Mouse (Mus musculus) thymus, postnatal 10 days (tissue): ENCODE results near the gene Rtl6.

Experiments used
- DNase-seq, 2 experiments: peaks; one replicate each; pipeline ENCODE4 v3.0.0; 2021; ENCODE audit warnings: low spot score in 2 of 2

Gene Rtl6

DNA sequence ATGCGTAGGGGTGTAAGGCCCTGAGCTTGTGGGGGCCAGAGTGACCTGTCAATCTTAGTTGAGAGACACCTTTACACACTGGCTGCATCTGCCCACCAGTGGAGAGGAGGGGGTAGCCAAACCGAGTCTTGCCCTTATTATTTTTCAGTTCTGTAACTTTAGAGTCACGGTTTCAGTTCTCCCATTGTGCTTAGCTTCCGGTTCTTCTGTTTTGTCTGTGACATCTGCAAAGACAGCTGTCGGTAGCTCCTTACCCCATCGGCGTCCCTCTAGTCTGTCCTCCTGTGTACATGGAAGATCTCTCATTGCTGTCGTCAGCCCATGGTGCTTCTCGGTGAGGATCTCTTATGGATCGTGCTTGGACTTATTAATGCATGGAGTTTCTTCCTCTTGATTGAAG, 20.5 kb downstream of the Rtl6 start:
- no peak for DNase-seq

DNA sequence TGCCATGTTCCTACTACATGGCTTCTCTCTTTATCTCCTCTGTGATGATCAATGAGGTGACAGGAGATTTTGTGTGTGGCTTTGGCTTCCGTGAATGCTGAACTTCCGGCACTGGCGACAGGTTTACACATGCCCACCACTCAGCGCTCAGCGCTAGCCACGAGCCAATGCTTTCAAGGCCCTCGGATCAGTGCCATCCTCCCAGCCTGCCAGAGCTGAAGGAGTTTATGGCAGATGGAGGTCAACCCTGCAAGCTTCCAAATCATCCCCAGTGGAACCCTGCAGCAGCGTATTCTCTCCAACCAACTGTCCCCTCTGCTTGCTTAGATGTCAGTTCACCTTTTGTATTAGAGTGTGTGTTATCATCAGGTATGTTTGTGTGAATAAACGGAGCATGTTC, 21.0 kb downstream of the Rtl6 start:
- DNase-seq: no peak

DNA sequence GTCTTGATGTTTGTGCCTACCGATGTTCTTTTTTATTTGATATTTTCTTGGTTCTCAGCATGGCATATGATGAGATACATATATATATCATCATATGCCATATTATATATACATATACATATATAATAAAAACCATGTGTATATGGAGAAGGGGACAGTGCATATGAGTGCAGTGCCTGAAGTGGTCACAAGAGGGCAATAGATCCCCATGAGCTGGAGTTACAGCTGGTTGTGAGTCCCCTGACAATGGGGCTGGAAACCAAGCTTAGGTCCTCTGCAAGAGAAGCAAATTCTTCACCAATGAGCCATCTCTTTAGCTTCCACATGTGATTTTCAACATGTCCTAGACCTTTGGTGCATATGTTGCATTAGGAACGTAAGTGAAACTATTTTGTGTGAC, 21.7 kb downstream of the Rtl6 start:
- DNase-seq: peak; percentile 22 to 54

DNA sequence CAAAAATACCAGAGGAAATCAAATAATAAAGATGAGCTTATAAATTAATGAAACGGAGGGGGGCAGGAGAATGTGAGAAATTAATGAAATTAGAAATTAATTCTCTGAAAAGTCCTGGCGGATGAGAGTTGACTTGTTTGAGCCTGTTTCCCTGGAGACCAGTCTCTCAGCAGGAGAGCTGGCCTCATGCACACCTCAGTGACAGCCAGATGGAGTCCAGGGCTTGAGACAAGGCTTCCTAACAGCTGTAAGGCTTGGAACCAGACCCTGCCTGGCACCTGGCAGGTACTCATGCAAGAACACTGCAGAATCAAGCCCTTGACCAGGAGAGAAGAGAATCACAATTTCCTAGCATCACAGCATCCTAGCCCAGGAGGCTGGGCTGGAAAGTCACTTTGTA, 25.4 kb downstream of the Rtl6 start:
- DNase-seq: no peak

DNA sequence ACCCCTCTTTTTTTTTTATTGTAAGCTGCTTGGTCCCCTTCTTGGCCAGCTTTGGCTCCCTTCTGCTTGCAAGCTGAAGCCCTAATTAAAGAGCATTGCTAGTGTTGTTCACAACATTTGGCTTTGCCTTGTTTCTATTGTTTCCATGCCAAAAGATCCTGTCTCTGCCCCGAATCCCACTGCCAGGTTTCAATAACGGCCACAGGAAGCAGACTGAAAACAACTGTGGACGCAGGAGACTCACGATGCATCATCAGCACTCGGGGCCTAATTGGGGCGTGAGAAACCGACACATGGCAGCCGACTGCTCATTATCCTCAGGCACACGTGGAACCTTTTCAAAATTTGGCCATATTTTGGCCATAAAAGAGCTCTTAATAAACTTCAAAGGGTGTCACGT, 26.1 kb downstream of the Rtl6 start:
- no peak for DNase-seq

DNA sequence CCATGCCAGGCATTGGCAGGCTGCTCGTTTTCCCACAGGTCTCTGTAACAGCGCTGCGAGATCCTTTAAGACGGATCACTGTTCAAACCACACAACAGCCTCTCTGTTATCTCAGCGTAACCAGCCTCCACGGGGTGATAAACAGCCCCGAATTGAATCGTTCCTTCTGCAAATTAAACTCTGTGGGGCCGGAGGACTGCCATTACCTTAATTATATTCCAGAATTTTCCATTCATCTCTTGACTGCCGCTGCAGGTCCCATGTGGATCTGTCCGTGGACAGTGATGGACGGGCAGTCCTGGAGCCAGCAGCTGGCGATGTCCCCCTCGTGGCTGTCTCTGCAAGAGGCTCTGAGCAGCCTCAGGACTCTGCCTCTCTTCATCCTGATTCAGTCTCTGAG, 30.7 kb downstream of the Rtl6 start:
- no peak for DNase-seq

DNA sequence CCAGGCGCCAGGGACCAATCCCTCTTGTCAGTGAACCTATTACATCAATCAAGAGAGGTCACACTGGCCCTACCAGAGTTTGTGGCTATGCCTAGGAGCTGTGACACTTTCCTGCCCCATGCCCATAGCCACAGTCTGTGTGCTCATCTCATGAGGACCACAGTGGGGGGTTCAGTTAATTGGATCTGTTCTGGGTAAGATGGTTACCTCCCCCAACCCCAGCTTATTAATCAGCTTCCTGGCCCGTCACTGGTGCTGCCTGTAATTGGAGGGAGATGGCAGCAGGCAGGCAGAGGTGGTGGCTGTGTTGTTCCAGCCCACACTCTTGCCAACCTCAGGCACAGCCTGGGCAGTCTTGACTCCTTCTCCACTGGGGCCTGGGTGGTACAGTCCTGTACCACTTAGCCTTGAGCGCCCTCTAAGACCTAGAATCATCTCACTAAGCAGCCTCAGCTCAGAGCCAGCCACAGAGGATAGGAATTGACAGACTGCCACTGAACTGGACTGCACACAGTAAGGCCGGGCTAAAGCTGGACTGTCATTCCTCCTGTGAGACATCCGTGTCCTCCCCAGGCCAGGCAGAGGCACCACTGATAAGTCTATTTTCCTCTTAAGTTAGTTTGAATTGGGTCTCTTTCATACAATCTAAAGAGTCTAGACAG, 32.3 kb downstream of the Rtl6 start:
- DNase-seq: no peak

DNA sequence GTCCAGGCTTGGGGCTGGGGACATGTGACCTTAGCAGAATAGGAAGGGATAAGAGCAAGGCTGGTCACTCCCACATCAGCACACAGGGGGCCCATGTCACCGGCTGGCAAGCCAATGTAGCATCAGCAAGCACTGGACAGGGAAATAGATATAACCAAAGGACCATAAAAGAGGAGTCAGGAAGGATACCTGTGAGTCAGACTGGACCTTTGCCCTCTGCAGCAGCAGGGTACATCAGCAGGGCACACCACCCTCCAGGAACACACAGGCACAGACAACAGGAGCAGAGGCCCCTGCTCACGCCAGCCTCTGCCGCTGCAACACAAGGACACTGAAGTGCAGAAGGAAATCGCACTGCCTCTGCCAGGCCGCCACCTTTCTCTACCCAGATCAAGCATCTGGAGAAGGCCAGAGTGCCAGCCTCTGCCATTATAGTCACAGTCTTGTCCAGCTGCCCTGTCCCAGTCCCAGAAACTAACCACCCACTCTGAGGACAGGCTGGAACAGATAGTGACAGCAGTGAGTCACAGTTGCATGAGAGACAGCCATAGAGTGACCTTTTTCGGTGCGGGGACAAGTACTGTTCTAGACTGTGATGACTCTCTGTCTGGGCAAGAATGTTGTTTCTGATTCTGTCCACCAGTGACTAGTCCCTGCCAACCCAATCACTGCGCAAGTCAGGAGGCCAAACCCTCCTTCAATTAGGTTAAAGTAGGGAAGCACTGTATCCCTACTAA, 34.5 kb downstream of the Rtl6 start:
- no peak for DNase-seq

DNA sequence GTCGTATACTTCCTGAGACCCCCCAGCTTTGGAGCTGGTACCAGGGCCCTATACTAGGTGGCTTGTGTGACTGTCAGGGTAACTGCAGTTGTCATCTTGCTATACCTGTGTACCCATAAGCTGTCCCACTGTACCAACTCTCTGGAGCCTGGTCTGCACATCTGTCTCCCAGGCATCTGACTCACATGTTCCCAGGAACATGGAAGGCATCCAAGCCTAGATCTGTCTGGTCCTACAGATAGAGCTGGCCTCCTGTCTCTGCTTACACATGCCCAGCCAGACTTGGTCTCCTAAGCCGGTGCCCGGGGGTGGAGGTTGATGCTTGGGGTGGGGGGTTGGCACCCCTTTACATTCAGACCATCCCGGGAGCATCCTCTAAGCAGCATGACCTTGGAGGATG, 36.1 kb downstream of the Rtl6 start:
- DNase-seq: no peak

DNA sequence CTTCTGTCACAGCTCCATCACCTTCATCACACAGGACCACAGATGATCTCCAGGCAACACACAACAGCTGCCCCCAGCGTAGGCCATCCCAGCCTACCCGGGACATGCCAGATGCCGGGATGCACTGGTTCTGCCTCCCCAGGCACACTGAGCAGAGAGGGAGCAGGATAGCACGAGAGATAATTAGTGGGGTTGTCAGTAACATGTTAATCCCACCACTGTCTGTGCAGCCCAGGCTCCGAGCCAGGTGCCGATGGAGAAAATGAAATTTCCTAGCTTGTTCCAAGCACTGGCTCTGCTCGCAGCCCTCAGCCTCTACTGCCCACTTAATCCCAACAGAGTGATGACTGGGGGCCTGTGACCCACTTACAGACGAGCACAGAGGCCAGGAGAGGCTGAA, 39.1 kb downstream of the Rtl6 start:
- no peak for DNase-seq

DNA sequence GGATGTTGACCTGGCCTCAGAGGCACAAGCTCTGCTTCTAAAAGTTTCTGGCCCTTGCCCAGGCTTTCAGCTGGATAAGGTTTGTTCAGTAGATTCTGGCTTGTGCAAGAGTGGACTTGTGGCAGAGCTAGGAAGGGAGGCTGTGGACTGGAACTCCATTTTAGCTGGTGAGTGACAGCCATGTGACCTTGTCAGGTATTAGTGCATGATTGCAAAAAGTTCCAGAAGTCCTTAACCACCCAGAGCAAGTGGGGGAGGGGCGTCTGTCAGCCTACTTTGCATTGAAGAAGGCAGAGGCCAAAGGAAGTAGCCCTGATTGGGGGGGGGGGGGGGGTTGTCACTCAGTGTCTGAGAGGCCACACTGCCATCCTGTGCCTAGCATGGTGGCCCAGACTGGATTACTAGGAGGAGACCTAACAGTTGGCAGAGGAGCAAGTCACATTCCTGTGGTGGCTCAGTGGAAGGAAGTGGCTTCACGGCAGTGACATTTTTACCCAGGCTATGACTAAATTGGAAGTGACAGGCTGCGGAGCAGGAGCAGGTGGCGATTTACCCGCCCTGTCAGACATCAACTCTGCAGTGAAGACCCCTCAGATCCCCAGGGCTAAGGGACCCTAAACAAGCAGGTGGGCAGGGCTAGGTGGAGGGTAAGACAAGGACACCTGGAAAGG, 44.9 kb downstream of the Rtl6 start:
- DNase-seq: peak in 1 of 2 experiments; percentile 10

DNA sequence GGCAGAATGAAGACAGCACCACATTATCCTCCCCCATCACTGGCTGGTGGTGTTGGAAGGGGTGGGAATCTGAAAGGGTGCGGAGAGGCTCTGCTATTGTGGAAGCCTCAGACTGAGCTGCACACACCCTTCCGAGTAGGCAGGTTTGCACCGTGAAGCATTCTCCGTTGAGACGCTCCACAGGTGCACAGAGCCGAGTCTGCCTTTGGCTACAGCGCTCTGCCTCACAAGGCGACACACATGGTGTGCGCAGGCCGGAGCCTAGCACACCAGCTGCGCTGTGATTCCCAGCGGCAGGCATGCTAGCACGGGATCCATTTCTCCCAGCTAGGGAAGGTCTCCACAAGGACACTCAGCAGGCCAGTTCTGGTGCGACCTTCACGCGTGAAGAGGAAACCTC, 47.6 kb downstream of the Rtl6 start:
- no peak for DNase-seq

DNA sequence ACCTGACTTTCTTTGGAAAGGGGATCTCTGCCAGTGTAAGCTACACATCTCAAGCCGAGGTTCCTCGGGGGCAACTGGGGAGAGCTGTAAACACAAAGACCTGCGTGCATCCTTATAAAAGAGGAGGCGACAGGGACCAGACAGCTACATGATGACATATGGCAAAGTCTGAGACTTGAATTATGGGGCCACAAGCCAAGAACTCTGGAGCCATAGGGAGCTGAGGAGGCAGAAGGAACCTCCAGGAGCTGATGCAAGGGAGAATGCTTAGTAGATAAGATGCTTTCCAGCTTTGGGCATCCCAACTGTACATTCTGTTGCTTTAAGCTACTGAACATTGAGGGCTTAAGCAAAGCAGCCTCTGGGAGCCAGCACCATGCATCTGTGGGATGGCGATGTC, 48.5 kb downstream of the Rtl6 start:
- no peak for DNase-seq

DNA sequence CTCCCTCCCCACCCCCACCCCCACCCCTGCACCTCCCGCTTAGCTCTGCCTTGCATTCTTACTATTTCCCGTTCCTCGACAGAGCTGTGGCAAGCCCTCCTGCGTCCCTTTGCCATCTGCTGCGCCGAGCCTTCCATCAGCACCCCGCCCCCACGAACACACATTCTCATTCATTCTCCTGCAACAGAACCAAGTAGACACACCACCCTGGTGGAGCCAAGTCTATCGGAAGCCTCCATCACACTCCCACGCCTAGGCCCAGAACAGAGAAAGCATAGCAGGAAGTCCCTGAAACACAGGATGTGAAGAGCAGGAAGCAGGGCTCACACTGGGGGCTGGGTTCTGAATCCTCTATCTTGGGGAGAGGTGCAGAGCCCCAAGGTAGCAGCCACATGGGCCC, 51.6 kb downstream of the Rtl6 start:
- no peak for DNase-seq

DNA sequence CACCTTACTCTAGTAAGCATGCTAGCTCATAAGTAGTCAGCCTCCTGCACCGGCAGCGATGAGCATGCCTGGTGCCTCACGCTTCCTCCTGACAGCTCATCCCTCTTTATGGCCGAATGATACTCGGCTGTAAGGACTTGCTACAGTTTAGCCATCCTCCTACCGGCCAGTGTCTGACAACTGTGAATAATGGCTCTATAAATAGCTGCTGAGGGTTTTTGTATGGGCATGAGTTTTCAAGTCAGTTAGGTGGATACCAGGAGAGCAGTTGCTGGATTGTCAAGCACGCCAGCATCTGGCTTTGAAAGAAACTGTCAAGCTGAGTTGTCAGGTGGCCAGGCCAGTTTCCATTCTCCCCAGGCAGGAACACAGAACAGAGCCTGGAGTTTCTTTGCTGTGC, 52.7 kb downstream of the Rtl6 start:
- no peak for DNase-seq
